Mouse (Mus musculus) hindlimb bud, embryonic 11.5 days (tissue): ENCODE data around the gene Sh3bgrl2.

ENCODE experiments used
- DNase-seq: peaks from one replicate; pipeline ENCODE4 v3.0.0-alpha.2; 2012; ENCODE audit warnings: low read depth, low spot score; ENCODE audit errors: extremely low spot score

Gene Sh3bgrl2

DNA sequence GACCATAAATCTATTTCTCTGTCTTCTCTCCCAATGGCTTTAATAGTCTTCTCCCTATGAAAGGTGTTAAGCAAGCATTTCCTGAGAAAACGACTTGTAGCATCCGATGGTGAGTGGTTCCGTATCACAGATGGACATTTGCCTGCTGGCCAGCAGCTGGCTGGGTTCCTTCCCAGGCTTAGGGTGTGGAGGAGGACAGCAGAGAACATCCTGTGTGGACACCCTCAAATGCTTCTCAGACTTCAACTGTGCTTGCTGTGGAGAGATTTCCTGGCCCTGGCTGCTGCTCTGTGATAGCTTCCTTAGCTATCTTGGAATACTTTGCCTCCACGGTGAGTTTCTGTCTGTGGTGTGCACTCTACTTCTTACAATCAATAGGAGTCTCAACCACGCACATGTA lies 76.1 kb downstream of the Sh3bgrl2 start:
- no peak for DNase-seq

- no peak for DNase-seq
Measured at GRCm38 (mm10) chr9:83625085-83625484, 77.0 kb downstream of the Sh3bgrl2 start.

DNA sequence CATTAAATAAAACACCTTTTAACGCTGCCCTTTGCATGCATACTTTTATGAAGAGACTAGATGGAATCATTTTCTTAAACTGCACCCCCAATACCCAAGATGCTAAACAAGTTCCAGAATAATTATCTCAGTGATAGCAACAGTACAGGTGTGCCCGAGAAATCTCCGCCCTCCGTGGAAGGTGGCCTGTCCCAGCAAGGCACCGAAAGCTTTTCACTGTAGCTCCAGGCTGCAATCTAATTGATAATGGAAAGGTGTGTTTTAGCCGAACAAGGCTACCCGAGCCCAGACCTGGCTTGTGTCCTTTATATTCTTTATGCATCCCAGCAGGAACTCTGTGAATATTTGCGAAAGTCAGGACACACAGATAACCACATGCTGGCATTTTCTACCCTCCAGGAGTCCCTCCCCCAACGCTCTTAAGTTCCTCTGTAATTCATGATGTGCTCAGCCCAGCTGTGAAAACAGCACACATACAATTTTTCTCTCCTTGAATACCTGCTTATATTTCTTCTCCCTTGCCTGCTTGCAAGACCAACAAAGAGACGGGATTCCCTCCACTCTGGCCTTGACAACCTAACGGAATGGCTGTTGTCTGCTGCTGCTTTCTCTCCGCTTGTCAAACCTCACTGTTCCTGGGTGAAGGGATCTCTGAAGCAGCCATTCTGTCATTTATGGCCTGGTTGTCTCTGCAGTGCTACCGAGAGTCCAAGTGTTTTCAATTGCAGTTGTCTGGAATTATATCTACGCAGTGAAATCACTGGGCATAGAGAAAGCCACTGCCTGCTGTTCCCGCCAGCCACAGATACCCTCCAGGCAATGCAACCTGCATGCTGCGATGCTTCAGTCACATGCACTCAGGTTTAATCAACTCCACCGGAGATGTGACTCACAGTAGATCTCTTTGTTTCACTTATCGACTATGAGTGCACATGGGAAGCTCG lies 80.8 kb downstream of the Sh3bgrl2 start:
- DNase-seq = no peak

GRCm38 (mm10) chr9:83630341-83630740 lies 82.2 kb downstream of the Sh3bgrl2 start:
- DNase-seq = no peak

DNA sequence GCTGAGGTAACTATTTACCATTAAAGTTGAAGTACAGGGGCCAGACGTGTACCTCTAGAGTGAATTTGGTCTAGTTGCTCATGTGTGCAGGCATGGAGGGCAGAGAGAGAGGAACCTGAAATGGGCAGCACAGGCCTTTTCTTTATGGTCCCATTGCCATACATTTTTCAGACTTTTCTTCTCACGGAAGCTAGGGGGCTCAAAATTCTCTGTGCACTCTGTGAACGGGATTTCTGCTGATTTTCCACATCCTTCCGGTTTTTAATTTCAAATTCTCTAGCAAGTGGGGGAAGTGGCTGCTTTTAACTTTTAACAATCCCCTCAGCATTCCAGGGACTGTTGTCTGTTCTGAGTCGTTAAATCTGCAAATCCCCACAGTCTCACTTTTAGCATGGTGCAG lies 83.8 kb downstream of the Sh3bgrl2 start:
- DNase-seq = no peak

DNA sequence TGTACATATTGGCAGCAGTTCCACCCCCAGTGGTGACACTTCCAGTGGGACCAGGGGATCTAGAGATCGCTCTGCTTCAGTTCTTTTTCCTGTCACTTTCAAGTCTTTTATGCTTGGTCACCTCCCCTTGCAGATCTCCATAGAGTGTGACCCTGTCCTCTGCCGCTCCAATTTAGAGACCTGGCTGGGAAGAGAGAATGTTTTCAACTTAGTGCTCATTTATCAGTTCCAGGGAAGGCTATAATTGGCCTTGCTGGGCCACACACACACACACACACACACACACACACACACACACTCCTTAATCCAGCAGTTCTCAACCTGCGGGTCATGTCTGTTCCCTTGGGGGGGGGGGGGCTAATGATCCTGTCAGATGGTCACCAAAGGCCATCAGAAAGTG lies 86.6 kb downstream of the Sh3bgrl2 start:
- no peak for DNase-seq

- no peak for DNase-seq
Measured at GRCm38 (mm10) chr9:83635997-83636396, 87.9 kb downstream of the Sh3bgrl2 start.

- no peak for DNase-seq
Measured at GRCm38 (mm10) chr9:83643139-83643538, 95.0 kb downstream of the Sh3bgrl2 start.

GRCm38 (mm10) chr9:83643833-83644232 lies 95.7 kb downstream of the Sh3bgrl2 start:
- DNase-seq = no peak

- no peak for DNase-seq
Measured at GRCm38 (mm10) chr9:83646215-83646614, 98.1 kb downstream of the Sh3bgrl2 start.

- no peak for DNase-seq
Measured at GRCm38 (mm10) chr9:83646691-83647090, 98.6 kb downstream of the Sh3bgrl2 start.

DNA sequence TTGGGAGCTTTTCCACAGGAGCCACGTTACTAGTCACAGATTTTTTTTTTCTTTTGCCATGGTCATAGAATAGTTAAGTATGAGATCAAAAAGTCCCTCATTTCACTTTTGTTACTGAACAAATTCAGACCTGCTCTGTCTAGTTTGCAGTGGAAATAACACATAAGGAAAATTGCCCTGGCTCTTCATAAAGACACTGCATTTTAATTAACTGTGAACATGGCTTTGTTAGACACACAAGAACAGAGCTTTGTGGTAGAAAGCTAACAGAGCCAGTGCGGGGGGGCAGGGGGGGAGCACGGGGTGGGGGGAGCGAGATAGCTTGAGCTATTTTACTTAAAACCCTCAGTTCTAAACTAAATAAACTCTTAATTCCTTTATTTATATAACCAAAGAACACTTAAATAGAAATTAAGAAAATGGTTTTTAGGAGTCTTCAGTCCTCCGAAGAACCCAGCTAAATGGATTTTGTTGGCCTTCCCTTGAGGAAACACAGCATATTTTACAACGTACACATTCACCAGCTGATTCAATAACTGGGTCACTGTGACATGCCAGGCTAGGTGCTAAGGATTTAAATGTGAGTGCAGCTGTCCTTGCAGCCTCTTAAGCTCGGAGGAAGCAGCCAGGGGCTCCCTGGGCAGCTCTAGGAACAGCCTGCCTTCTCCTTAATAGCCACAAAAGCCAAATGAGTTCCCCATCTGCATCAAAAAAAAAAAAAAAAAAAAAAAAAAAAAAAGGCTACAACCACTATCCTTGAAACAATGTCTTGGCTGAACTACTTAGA lies 100.0 kb downstream of the Sh3bgrl2 start:
- DNase-seq = no peak

DNA sequence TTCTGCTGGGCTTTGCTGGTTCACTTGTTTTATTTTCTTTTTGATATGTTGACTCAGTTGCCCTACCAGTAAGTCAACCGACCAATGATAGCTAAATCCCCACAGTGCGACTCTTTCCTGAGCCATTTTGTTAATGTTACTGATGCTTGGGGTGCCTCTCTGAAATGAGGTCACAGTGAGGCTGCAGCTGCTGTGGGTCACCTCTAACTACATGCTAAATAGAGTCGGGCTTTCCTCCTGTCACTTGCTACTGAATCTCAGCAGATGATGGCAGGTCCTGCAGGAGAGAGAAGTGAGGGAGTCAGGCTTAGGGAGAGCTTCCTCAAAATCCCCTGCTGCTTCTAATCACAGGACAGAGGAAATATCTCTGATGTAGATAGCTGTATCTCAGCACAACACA lies 100.6 kb downstream of the Sh3bgrl2 start:
- DNase-seq = no peak

DNA sequence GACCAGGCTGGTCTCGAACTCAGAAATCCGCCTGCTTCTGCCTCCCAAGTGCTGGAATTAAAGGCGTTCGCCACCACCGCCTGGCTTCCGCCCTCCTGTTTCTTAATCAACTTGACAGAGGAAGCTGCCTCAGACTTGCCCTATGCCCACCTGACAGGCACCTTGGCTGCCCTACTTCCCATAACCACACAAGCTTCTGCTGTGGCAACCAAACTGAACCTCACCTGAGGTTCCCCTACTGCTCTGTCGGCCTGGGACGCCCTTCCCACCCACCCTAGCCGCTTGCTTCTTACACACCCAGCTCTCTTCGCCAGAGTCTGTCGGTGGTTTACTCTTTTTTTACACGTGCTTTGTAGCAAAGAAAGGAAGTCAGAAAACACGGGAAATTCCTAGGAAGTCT lies 103.9 kb downstream of the Sh3bgrl2 start:
- DNase-seq = no peak

DNA sequence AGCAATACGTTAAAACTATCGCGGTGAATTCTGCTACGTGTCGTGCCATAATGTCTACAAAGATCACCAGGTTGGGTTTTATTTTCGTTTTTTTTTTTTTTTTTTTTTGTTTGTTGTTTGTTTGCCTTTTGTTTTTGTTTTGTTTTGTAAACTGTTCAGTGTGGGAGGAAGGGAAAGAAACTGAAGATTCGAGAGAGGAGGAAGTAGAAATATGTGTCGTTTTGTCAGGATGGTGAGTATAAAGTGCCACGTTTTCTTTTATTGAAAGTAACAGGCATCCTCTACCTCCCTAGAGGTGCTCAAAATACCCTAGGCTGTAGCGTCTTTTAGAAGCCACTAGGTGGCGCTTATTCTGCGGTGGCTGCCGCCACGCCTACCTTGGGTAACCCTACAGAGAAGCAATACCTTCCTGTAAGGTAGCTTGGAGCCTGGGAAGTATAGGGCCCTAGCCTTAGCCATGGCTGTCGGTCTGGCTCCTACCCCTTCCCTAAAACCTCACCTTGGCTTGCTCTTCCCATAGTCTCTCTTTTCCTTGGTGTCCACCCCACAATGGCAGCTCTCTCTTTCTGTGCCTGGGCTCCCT lies 104.6 kb downstream of the Sh3bgrl2 start:
- no peak for DNase-seq

GRCm38 (mm10) chr9:83654601-83655000 lies 106.5 kb downstream of the Sh3bgrl2 start:
- DNase-seq = no peak

GRCm38 (mm10) chr9:83656960-83657651 lies 109.0 kb downstream of the Sh3bgrl2 start:
- no peak for DNase-seq

DNA sequence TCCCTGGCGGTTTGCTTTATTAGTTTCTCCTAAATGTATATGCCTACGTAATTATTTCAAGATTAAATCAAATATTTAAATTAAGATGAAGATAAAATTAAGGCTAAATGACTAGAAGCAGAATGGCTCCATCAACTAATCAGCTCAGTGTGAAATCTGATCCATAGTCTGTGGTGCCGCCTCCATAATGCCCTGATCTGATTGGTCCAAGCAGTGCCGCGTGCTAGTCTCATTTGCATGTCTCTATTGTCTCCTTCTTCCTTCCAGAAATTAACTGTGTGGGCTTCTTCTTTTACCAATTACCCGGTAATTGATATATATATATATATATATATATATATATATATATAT lies 109.5 kb downstream of the Sh3bgrl2 start:
- DNase-seq = no peak

- DNase-seq = no peak
Measured at GRCm38 (mm10) chr9:83659081-83659480, 111.0 kb downstream of the Sh3bgrl2 start.

GRCm38 (mm10) chr9:83661811-83662210 lies 113.7 kb downstream of the Sh3bgrl2 start:
- no peak for DNase-seq
